Mouse (Mus musculus): ENCODE results near the gene Myo5a.

- TF ChIP-seq CTCF (IDR thresholded peaks at IDR 0.05; ENCODE audit: low read depth): no peak
- no peak for TF ChIP-seq EP300 (IDR thresholded peaks at IDR 0.05; ENCODE audit: low read depth)
These were observed 59.7 kb downstream of the Myo5a start for GRCm38 (mm10) chr9:75130553-75130952.
